Mouse (Mus musculus) brown adipose tissue, adult 24 weeks (tissue): ENCODE data around the gene Acp7. TPM values are rescaled to one million over a fixed set of nuclear protein-coding genes. Genes with fewer than 3 reads are reported as not detected.
A peak's percentile ranks its signal among the peaks of the same experiment; 100 is the strongest.
"Not testable (repeated sequence)": the region's sequence is repeated elsewhere in the genome, so short reads cannot be mapped to it uniquely, and the experiment has no call there.

Source experiments
- H3K27ac ChIP-seq: fragments of 200-500 bp; replicated peaks from 2 replicates; pipeline ENCODE4 v1.5.1; 2012; ENCODE audit warnings: low read depth, mild to moderate bottlenecking, low read length
- H3K4me1 ChIP-seq: fragments of 200-500 bp; 2 replicates; pipeline ENCODE4 v1.6.1; 2012; ENCODE audit warnings: low read length, mixed read lengths; ENCODE audit not compliant: control insufficient read depth, insufficient read depth, insufficient read length
- H3K4me3 ChIP-seq: fragments of 200-500 bp; 2 replicates; pipeline ENCODE4 v1.5.1; 2012; ENCODE audit warnings: low read depth, mild to moderate bottlenecking, low read length, moderate library complexity; ENCODE audit not compliant: insufficient read depth
- polyA plus RNA-seq: library from polyadenylated mRNA; stranded (reverse); fragments of >200 nt; gene quantifications from 2 replicates; pipeline ENCODE4 v1.2.4, GENCODE M21; 2012; ENCODE audit not compliant: missing spikeins, insufficient read depth, insufficient read length

The Acp7 gene
- polyA plus RNA-seq, 1 experiment: not detected

DNA sequence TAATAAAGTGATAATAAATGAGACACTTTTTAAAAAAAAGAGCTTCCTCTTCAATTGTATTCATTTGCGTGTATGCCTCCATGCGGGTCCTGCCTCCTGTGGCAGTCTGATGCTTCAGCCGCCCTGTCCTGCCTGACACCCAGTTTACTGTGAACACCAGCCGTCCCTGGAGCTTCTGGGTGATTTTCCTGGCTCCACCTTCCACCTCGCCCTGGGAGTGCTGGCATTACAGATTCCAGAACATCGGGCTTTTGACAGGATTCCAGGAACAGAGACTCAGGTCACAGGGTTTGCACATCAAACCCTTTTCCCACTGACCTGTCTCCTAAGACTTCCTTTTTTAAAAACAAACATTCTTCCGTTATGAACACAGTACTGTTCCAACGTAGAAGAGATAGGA, 6.4 kb upstream of the Acp7 start:
- Histone ChIP-seq H3K4me1 (no peaks in the 10 kb centered on the region), H3K4me3 (no peak overlapping the region), H3K27ac (no peak overlapping the region)

DNA sequence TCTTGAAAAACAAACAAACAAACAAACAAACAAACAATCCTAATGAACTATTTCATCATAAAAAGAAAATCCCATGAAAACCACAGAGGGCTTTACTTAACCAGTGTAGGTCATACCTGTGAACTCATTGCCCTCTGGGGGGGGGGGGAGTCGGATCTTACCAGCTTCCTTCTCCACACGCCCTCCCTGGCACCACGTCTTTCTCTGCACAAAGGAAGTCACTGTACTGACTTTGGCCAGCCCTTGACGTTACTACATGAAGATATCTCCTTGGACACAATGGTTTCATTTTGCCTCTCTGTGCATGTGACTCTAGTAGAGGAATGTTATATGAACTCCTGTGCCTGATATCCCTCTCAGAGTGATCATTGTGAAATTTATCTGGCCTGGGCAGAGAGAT, 3.0 kb upstream of the Acp7 start:
- Histone ChIP-seq H3K4me3 (no peak overlapping the region), H3K4me1 (no peaks in the 10 kb centered on the region), H3K27ac (no peak overlapping the region)

DNA sequence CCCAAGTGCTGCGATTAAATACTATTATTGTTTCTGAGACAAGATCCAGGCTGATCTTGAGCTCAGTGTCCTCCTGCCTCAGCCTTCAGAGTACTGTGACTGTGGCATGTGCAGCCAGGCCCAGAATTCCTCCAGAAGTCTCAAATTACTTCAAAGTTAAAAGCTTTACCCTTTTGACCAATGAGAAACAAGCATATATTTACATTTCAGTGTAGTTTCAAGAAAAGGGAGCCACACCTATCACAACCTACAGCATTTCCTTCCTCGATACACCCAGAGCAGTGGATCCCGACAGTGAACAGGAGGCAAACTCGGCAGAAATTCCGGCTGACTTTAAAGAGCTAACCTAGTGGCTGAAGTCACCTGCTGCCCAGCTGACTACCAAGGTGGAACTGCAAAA, 6.3 kb downstream of the Acp7 start:
- H3K4me1 ChIP-seq: no peaks in the 10 kb centered on the region
- no peak overlapping the region for H3K27ac ChIP-seq
- H3K4me3 ChIP-seq: no peak overlapping the region

DNA sequence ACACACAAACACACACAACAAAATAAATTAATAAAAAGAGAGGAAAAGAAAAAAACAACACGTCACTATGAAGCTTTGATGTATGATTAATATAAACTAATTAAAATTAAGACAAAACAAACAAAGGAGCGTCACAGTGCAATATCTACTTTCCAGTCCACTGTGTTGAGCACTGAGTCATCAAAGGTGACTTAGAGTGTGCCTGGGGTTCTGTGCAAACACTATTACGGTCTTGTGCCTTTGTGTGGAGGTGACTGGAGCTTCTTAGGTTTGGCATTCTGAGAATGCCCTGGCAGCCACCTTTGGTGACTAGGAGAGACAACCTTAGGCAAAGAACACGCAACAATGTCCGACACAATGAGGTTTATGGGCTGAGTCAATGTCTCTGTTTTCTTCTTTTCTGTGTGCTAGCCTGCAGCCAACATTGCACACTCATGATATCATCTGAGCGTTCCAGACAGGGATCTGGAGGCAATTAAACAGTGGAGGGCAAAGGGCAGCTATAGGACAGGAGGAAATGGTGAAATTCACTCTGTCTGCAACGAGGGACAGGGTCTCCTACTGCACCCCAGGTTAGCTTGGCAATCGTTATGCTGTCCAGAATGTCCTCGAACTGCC, 11.9 kb downstream of the Acp7 start:
- Histone ChIP-seq H3K4me3 (no peak overlapping the region), H3K27ac (no peak overlapping the region), H3K4me1 (no peaks in the 10 kb centered on the region)

DNA sequence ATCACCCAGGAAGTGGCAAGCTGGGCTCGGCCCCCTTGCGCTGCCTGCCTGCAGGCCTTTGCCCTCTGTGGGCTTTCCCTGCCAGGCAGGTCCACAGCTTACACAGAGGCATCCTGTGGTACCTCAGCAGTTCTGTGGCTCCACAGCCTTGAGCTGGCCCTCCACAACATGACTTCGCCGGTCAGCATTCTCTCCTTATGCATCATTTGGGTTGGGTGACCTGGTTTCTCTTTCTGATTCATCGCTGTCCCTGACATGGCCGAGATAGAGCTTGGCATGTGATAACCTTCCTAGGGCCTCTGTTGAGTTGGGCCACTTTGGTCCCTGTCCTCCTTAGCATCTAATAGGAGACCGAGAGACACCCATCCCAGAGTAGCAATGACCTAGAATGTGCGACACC, 25.2 kb downstream of the Acp7 start:
- no peak overlapping the region for H3K27ac ChIP-seq
- H3K4me1 ChIP-seq: no peaks in the 10 kb centered on the region
- no peak overlapping the region for H3K4me3 ChIP-seq

DNA sequence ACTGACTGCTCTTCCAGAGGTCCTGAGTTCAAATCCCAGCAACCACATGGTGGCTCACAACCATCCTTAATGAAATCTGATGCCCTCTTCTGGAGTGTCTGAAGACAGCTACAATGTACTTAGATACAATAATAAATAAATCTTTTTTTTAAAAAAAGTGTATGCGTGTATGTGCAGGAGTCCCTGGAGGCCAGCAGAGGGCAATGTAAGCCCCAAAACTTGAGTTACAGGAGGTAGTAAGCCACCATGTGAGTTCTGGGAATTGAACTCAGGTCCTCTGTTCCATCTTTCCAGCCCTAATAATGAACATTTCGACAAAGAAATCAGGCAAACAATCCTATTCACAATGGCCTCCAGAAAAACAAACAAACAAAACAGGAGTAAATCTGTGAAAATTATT, 27.3 kb downstream of the Acp7 start:
- H3K27ac ChIP-seq, H3K4me1 ChIP-seq, H3K4me3 ChIP-seq: not testable (repeated sequence)

DNA sequence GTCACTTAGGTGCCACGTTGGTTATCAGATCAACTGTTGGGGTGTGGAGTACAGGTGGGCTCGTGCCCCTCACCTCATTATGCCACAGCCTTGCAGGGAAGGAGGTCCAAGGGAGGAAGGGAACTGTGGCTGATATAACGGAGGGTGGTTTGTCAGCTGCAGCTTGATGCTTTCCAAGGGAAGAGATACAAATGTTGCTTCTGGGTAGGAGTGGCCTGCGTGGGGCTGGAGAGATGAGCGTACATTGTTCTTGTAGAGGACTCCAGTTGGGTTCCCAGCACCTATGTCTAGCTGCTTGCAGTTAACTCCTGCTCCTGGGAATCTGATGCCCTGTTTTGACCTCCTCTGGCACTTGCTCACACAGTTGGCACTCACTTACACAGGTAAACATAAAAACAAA, 28.0 kb downstream of the Acp7 start:
- H3K27ac ChIP-seq: no peak overlapping the region
- no peaks in the 10 kb centered on the region for H3K4me1 ChIP-seq
- no peak overlapping the region for H3K4me3 ChIP-seq

DNA sequence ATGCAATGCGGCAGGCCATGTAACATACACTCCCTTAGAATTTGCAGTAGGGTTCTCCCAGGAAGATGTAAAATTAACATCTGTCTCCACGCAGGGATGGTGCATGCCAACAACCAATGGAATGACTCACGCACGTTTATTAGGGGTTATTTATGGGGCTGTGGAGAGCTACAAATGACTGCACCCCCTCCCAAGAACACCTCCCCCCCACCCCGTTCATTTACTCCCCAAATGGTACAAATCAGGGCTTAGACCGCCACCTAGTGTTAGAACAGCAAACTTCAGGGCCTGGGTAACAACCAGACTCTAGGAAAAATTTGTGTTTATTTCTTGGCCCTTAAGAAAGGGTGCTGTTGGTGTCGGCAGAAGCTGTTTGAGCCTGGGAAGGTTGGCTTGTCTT, 29.5 kb downstream of the Acp7 start:
- no peak overlapping the region for H3K27ac ChIP-seq
- no peak overlapping the region for H3K4me3 ChIP-seq
- H3K4me1 ChIP-seq: peaks cover 6% of the 10 kb centered on the region

DNA sequence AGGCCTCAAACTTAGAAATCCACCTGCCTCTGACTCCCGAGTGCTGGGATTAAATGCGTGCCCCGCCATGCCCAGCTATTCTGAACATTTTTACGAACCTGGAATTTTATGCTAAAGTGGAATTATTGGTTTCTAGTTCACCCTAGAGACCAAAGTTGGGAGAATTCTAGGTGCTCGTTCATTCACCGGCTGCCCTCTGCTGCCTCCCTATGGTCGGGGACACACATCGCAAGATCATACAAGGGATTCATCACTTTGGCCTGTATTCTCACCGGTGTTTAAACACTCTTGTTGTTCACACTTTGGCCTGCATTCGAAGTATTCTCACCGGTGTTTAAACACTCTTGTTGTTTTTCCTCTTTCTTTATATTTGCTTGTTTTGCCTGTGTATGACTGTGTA, 30.1 kb downstream of the Acp7 start:
- Histone ChIP-seq H3K4me1 (peaks cover 12% of the 10 kb centered on the region), H3K4me3 (no peak overlapping the region), H3K27ac (no peak overlapping the region)

DNA sequence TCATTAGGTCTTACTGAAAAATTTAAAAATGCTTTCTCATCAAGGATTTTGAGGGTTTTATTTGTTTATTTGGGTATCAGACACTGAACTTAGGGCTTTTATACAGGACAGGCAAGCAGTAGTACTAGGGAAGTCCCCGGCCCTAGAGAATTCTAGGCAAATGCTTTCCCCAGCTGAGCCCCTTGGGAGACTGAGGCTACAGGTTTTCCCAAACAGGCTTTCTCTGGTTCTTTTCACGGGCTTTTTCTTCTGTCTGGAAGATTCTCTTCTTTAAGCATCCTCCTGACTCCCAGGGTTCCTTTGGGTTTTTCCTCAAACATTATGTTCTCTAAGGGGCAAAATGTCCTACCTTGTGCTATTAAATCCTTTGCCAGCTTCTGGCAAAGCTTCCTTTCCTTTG, 32.2 kb downstream of the Acp7 start:
- H3K4me3 ChIP-seq: no peak overlapping the region
- no peak overlapping the region for H3K27ac ChIP-seq
- H3K4me1 ChIP-seq: peaks cover 23% of the 10 kb centered on the region

DNA sequence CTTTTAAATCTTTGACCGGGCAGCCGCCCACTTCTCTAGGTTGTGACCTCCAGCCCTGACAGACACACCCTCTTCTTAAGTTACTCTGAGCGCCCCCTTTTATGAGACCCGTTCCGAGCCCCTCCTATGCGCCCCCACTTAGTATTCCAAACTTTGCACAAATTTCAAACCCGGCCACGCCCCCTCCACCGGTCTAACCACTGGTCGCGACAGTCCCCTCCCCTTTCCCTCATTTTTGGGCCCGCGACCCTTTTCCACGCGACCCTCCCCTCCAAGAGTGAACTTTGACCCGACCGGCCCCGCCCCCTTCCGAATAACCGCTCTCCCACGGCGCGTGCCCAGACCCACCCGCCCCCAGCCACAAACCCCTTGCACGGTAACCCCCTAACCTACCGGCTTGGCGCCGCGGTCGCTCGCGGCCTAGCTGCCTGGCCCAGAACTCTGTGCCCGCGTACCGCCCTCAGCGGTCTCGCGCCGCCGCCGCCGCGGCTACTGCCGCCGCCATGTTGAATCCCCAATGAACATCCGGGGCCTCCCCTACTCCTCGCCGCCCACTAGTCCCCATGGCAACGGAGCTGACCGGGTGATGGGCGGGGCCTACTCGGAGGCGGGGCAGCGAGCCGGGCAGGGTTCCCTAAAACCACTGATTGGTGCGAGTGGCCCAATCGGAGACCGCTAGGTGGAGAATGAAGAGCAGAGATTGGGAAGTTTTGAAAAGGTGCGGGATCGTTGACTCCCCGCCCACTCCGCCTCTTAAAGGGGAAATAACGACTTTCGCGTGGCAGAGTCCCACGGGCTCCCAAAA, 33.3 kb downstream of the Acp7 start, which contains the start of the genes Samd4b and Pak4:
Gene Samd4b, minus strand, starts transcription at position 503 of the 805 bp plus-strand sequence.
Gene Pak4, minus strand, starts transcription at position 544 of the 805 bp plus-strand sequence.
- Histone ChIP-seq H3K27ac (no peak within 1 kb of the TSS), H3K4me3 (peak within 1 kb of the TSS; percentile 57), H3K4me1 (peaks cover 28% of the 10 kb centered on the region)

DNA sequence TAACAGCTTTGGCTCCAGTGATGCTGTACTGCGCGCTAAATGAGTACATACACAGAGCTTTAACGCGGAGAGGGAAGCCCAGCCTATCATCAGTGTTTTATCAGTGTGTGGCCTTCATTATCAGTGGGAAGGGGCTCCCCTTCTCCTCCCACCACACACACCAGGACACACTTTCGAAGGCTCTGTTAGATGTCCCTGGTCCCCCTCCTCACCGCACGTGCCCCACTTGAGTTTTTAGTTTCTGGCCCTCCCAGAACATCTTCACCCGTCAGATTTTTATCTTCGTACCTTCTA, 33.9 kb downstream of the Acp7 start:
- peak overlapping the region; percentile 57 for H3K4me3 ChIP-seq
- no peak overlapping the region for H3K27ac ChIP-seq
- H3K4me1 ChIP-seq: peaks cover 31% of the 10 kb centered on the region

DNA sequence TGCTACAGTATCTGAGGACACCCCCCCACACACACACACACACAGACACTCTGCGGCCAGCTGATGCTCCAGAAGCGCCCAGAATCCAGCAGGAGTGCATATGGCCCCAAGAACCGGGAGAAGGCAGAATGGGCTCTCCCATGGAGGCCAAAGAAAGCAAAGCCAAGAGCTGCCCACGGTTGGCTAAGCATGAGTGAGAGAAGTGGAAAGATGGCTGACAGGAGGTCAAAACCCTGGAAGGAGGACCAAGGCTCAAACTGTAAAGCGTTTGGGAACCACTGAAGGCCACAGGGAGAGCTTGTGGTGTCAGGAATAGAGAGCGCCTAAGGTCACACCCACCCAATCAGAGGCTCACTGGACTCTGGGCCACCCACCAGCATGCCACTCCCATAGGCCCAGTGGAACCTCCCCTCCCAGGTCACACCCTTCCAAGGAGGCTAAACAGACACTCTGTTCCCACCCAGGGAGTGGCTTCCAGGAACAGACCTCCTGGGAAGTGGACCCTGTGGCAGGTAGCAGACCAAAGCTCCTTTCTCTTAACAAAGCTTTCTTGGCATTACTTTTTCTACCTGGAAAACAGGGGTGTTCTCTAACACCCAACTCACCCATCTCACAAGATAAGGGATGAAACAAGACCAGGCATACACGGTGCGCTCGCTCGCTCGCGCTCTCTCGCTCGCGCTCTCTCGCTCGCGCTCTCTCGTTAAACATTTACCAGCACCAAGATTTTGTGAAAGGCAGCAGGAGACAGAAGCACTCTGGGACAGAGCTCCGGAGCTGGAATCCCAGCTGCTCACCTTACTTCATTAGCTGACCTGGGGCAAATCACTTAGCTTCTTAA, 34.5 kb downstream of the Acp7 start:
- Histone ChIP-seq H3K4me1 (peaks cover 31% of the 10 kb centered on the region), H3K27ac (peak overlapping the region; percentile 49), H3K4me3 (peak overlapping the region; percentile 57)

DNA sequence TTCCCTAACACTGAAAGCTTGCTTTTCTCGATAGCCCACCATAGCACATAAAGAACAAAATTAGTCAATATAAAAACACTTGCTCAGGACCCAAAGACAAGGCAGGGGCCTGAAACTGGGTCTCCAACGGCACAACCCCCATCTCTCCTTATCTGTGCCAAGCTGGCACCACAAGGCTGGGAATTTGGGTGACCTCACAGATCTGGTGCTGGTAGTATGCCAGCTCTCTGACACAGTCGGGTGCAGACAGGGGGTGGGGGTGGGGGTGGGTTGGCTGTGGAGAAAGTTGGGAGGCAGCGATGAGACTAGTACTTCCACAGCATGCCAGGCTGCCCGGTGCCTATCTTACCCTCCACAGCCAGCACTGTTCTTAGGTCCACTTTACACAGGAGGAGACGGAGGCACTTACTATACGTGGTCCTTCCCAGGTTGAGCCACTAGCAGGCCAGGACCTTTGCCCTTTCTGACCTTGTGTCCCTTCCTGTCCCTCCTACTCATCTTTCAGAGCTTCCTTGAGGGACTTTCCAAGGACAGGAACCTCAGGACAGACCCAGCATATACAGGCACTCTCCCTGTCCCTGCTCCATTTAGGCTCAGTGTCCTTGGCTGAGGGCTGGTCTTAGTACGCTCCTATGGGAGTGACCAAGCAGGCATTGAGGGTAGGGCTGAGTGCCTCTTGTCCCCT, 35.2 kb downstream of the Acp7 start:
- Histone ChIP-seq H3K27ac (peak overlapping the region; percentile 49), H3K4me3 (0 out of 2 replicates have a peak overlapping the region, but pooled peaks have one; percentile 57), H3K4me1 (peaks cover 31% of the 10 kb centered on the region)
